Mouse (Mus musculus) thymus, postnatal 10 days (tissue): Measurements from ENCODE around the gene Kdm4b.

Experiments used
- DNase-seq, 2 experiments: peaks; one replicate each; pipeline ENCODE4 v3.0.0; 2021; ENCODE audit warnings: low spot score in 2 of 2

Gene Kdm4b

DNA sequence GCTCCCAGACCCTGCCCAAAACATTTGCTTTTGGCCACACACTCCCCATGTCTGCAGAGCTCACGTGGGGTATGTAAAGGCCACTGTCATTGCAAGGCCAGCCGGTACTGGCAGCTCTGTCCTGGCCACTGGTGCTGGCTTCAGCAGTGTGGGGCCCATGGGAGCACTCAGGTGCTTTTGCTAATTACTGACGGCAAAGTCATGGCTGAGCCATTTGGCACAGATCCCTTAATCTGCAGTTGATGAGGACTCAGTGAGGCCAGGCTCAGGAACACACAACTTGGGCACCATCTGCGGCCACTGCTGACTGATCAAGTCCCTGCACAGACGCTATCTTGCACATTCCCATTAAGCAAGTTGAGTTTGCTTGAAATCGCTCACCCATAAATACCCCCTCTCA lies 59.0 kb downstream of the Kdm4b start:
- DNase-seq = no peak

GRCm38 (mm10) chr17:56387612-56388011 lies 61.8 kb downstream of the Kdm4b start:
- DNase-seq = no peak

DNA sequence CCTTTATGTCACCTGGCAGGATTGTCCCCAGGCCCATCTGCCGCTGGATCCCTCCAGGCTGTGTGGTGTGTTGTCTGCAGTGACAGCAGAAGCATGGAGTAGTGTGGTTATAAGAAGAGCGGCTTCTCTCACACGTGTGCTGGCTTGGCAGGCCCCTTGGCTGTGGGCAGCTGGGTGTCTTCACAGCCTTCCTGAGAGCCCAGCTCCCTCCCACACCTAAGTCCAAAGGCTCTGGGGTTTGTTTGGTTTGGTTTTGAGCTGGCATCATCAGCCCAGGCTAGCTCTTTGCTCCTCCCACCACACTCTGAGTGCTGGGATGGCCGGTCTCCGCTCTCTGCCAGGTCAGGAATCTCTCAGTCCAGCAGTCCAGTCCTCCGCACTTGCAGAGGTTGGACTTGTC lies 67.4 kb downstream of the Kdm4b start:
- DNase-seq = no peak

DNA sequence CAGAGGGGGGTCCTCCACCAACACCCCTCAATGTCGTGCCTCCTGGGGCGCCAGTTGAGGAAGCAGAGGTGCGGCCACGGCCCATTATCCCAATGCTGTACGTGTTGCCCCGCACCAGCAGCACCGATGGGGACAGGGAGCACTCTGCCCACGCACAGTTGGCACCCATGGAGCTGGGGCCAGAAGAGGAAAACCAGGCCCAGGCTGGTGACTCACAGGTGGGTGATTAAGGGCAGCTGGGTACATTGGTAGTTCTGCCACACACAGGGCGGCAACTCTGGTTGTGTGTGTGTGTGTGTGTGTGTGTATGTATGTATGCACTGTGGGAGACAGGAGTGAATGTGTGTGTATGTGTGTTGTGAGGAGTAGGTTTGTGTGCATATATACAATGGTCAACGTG lies 68.0 kb downstream of the Kdm4b start:
- DNase-seq = no peak

DNA sequence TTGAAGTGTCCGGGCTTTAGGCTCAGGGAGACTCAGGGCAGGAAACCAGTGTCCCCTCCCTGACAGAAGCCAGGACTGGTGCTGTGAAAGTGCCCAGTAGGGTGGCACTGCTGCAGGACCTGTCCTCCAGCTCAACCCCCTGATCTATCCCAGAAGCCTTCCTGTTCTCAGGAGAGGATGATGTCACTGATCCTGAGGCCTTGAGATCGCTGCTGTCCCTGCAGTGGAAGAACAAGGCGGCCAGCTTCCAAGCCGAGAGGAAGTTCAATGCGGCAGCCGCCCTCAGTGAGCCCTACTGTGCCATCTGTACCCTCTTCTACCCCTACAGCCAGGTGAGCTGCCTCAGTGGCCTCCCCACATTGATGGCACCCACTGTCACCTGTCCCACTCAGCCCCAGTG lies 70.2 kb downstream of the Kdm4b start:
- no peak for DNase-seq

GRCm38 (mm10) chr17:56400221-56400620 lies 74.4 kb downstream of the Kdm4b start:
- no peak for DNase-seq

DNA sequence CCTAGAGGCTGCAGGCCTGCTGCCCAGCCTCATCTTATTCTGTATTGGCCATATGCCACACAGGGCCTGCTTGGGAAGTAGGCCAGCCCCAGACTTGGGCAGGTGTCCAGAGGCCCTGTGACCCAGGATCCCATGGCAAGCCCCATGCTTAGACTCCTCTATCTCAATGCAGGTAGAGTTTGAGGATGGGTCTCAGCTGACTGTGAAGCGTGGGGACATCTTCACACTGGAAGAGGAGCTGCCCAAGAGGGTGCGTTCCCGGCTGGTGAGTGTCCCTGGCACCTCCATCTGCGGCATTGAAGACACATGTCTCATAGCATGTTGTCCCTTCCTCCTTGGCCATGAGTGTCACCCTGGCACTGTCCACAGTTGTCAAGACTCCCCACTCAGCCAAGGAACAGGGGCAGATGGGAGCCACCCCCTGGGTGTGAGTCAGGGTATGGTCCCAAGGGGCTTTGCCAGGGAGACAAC lies 75.2 kb downstream of the Kdm4b start:
- DNase-seq = no peak

DNA sequence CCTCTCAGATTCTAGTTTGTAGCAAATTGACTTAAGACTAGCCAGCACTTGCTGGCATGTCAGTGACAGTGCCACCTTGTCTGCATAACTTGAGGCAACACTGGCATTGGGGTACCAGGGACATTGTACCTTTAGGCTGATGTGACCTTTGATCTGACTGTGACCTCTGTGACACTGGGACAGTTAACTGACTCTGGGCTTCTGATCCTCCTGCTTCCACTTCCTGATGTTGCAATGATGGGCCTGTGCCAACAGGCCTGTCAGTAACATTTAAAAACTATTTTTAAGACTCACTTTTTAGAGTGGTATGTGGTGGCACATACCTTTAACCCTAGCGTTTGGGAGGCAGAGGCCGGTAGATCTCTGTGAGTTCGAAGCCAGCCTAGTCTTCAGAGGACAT lies 79.5 kb downstream of the Kdm4b start:
- DNase-seq = no peak

- DNase-seq = no peak
Observed at GRCm38 (mm10) chr17:56405856-56406840, 80.3 kb downstream of the Kdm4b start.

- DNase-seq = no peak
Observed at GRCm38 (mm10) chr17:56406878-56407277, 81.0 kb downstream of the Kdm4b start.

DNA sequence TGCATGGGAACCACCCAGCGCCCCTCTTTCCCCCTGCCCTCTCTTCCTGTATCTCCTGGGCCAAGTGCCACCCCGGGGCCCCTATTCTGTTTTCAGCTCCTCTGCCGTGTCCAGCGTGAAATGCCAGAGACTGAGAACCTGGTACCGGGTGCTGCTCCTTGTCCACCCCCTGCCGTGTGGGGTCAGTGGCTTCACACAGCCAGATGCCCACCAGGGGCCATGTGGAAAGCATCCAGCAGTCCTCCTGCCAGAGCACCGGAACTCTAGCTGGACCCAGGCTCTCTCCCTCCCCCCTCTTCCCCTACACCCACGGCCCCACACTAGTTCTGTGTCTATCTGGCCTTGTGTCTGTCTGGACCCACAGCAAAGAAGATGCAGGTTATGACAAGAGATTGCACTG lies 81.5 kb downstream of the Kdm4b start:
- no peak for DNase-seq

DNA sequence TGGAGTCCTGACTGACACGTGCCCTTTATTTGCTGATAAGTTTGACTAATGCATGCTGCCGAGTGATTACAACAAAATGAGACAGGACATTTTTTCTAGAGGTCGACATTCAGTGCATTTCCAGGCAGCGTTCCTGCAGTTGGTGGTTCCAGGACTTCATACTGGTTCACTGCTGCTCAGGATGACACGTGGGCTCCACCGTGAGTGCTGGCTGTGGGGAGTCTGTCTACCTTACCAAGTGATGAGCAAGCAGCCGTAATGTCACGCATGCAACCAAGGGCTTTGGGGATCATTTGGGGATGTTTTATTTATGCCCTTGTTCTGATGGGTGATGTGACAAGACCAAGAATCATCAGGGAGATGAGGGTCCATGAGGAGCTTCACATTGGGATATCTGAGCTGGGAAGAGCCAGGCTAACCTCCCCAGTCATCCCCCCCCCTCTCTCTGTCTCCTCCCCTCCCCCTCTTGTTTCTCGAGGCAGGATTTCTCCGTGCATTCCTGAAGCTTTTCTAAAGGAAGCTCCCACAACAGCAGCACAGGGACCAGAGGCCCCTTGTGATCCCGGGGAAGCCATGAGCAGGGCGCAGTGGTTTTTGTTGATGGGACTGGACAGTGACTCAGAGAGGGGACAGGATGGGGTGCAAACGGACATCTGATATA lies 83.2 kb downstream of the Kdm4b start:
- DNase-seq = no peak

DNA sequence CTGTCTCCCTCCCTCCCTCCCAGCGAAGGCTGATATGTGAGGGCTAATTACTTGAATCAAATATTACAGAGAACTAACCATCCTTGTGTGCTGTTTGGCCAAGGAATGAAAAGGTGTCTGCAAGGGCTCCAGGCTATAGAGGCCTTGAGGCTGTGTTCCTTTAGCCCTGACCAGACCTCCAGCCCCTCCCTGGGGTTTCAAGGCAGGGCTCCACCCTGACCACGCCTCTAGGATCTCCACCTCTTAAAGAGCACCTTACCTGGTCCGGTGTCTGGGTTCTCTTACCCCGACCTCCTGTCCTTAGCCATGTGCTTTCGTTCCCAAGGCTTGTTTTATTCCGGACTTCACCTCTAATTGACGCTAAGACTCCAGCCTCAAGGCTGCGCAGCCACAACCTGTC lies 83.9 kb downstream of the Kdm4b start:
- DNase-seq = no peak

DNA sequence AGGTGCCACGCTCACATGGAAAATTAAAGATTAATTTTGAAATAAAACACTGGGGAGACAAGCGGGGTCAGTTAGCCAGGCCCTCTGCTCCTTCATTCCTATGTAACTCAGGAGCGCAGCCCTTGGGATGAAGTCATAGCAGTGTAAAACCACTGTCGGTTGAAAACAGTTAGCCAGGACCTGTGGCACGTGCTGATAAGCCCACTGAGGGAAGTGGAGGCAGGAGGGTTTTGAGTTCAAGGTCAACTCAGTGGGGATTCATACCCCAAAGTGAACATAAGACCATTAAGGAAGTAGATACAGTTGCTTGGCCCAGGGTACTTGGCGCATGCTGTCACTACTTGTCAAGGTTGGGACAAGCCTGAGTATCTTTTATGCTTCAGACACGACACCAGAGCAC lies 85.6 kb downstream of the Kdm4b start:
- no peak for DNase-seq

DNA sequence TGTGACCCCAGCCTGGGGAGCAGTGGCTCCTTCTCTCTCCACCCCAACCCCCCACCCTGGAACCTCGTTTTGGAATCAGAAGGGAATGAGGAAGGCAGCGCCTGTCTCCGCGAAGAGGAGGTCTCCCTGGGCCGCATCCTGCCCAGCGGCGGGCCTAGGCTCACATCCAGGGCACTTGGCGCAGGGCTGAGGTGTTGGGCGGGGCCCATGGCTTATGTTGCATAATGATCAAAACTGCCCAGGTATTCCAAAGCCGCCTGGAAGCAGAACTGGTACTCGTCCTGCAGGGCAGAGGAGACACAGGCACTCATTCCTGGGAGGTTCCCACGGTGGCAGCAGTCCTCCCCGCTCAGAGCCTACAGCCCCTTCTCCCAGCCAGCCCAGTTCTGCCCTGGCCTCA lies 87.3 kb downstream of the Kdm4b start:
- DNase-seq = no peak

GRCm38 (mm10) chr17:56414785-56415184 lies 88.9 kb downstream of the Kdm4b start:
- DNase-seq = no peak

DNA sequence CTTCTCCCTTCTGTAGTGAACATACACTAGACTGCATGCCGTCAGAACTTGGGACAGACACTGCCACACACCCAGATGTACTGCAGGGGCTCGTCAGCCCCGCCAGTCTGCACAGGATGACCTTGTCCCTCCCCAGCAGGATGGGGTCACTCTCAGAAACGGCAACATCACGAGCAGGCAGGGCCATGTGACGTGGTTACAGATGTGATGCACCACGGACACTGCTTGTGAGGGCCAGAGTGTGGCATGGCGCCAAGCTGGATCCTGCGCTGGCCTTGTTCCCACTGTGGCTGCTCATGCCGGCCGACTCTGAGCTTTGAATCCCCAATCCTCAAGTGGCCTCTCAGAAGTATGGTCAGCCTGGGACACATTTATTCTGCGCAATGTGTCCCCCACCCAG lies 92.4 kb downstream of the Kdm4b start:
- DNase-seq = no peak

DNA sequence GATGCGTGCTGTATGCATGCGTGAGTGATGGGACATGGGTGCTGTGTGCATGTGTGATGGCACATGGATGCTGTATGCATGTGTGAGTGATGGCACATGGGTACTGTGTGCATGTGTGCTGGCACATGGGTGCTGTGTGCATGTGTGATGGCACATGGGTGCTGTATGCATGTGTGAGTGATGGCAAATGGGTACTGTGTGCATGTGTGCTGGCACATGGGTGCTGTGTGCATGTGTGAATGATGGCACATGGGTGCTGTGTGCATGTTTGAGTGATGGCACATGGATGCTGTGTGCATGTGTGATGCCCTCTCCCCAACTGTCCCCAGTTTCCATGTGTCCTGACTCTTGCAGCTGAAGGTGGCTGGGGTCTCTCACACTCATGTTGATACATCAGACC lies 94.2 kb downstream of the Kdm4b start:
- no peak for DNase-seq

- peak; percentile 72 to 73 for DNase-seq
Observed at GRCm38 (mm10) chr17:56424726-56425583, 99.1 kb downstream of the Kdm4b start.

GRCm38 (mm10) chr17:56425584-56425914 lies 99.7 kb downstream of the Kdm4b start:
- peak; percentile 73 to 95 for DNase-seq

- DNase-seq = no peak
Observed at GRCm38 (mm10) chr17:56425941-56426340, 100.1 kb downstream of the Kdm4b start.

- no peak for DNase-seq
Observed at GRCm38 (mm10) chr17:56427857-56428256, 102.0 kb downstream of the Kdm4b start.
